Mouse (Mus musculus): Measurements from ENCODE around the gene Col15a1.

DNA sequence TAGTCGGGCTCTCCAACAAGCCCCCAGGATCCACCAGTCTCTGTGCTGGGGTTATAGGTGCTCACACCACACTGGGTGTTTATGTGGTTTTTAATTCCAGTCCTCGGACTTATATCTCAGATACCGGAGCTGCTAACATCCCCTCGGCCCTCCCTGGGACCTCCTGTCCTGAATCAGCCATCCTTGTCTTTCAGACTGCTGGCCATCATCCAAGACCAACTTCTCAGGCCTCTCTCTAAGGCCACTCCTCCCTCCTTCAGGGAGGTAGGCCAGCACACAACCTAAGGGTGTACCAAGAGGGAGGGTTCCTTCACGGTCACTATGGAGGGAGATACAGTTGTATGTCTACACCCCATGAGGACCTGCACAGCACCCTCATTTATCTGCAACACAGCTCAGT lies 4.3 kb upstream of the Col15a1 start:
- TF ChIP-seq CTCF (conservative IDR thresholded peaks at IDR 0.05; ENCODE audit: low read length), result no peak
- no peak for TF ChIP-seq NANOG (IDR thresholded peaks at IDR 0.05; ENCODE audit: borderline replicate concordance, low read length)
- TF ChIP-seq POU5F1 (IDR thresholded peaks at IDR 0.05; ENCODE audit: borderline replicate concordance, low read length), result no peak

Measured in E14TG2a.4 (cell line).